Mouse (Mus musculus) liver, embryonic 15.5 days (tissue): ENCODE data around the gene Cfap77. TPM values are rescaled to one million over a fixed set of nuclear protein-coding genes. Genes with fewer than 3 reads are reported as not detected.

ENCODE experiments used
- ATAC-seq: fragments of 200-750 bp; cut with Nextera tagmentation; 2 replicates; pipeline ENCODE4 v1.8.0; 2017; ENCODE audit warnings: moderate number of reproducible peaks, mild to moderate bottlenecking, moderate library complexity; ENCODE audit not compliant: insufficient read depth
- H3K27ac ChIP-seq: fragments of 300-500 bp; sonication (generic); replicated peaks from 2 replicates; pipeline ENCODE4 v1.5.1; 2015; ENCODE audit warnings: mild to moderate bottlenecking, inconsistent platforms
- H3K27me3 ChIP-seq: fragments of 300-500 bp; sonication (generic); 2 replicates; pipeline ENCODE4 v1.6.1; 2015; ENCODE audit warnings: mild to moderate bottlenecking, inconsistent platforms
- H3K36me3 ChIP-seq: fragments of 300-500 bp; sonication (generic); replicated peaks from 2 replicates; pipeline ENCODE4 v1.6.1; 2015; ENCODE audit warnings: moderate library complexity, mild to moderate bottlenecking, inconsistent platforms
- H3K4me1 ChIP-seq: fragments of 300-500 bp; sonication (generic); replicated peaks from 2 replicates; pipeline ENCODE4 v1.6.1; 2015; ENCODE audit warnings: inconsistent platforms
- H3K4me2 ChIP-seq: fragments of 300-500 bp; sonication (generic); 2 replicates; pipeline ENCODE4 v1.6.1; 2015; ENCODE audit warnings: moderate library complexity, mild to moderate bottlenecking, inconsistent platforms
- H3K4me3 ChIP-seq: fragments of 300-500 bp; sonication (generic); replicated peaks from 2 replicates; pipeline ENCODE4 v1.5.1; 2015; ENCODE audit warnings: mild to moderate bottlenecking, inconsistent platforms
- H3K9ac ChIP-seq: fragments of 300-500 bp; sonication (generic); 2 replicates; pipeline ENCODE4 v1.6.1; 2015; ENCODE audit warnings: moderate library complexity, mild to moderate bottlenecking, inconsistent platforms
- H3K9me3 ChIP-seq: fragments of 300-500 bp; sonication (generic); replicated peaks from 2 replicates; pipeline ENCODE4 v1.6.1; 2016; ENCODE audit warnings: inconsistent platforms
- WGBS: fragments of 180-500 bp; shearing (Covaris S2); methylation state at CpG from one replicate; pipeline ENCODE4 v1.1.7; 2015; ENCODE audit warnings: mixed read lengths; ENCODE audit not compliant: insufficient replicate concordance; 5-methylcytosine and 5-hydroxymethylcytosine counted together
- polyA plus RNA-seq: library from polyadenylated mRNA; unstranded; fragments of >200 nt; fragmentation: Nextera tagmentation; extraction: Ambion mirVana; gene quantifications from 2 replicates; pipeline ENCODE4 v1.2.1, GENCODE M21; 2015

The Cfap77 gene
- polyA plus RNA-seq, 1 experiment from 2014 or later: not detected

- no peaks in the 10 kb centered on the region for H3K36me3 ChIP-seq
- H3K4me2 ChIP-seq: no peak overlapping the region
- no peaks in the 10 kb centered on the region for H3K9me3 ChIP-seq
- no peak overlapping the region for H3K9ac ChIP-seq
- H3K27ac ChIP-seq: no peak overlapping the region
- H3K4me3 ChIP-seq: no peak overlapping the region
- no peaks in the 10 kb centered on the region for H3K27me3 ChIP-seq
- no peaks in the 10 kb centered on the region for H3K4me1 ChIP-seq
- no peak for ATAC-seq
- WGBS: 76% methylated on average over 7 of the region's 7 CpGs
Observed at GRCm38 (mm10) chr2:29023001-29023400, 31.9 kb downstream of the Cfap77 start.

DNA sequence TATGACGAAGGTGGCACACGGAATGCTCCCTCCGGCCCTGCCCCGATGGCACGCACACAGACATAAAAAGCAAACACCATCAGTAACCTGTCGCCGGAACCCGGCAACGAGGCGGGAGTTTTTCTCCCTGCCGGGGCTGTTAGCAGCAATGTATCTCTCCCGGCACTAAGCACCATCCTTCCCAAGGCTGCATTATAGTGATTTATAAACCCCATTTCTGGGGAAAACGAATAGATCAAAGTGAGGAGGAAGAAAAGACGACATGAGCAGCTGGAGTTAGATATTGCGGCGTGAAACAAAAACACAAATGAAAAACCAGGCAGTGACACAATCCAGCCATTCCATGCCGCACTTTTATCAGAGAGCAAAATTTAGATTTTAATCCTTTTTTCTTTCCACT, 33.8 kb downstream of the Cfap77 start:
- Histone ChIP-seq H3K9me3 (no peaks in the 10 kb centered on the region), H3K4me3 (no peak overlapping the region), H3K4me1 (0 out of 2 replicates have a peak, but pooled peaks cover 6% of the 10 kb centered on the region), H3K27ac (no peak overlapping the region), H3K9ac (no peak overlapping the region), H3K4me2 (no peak overlapping the region), H3K36me3 (no peaks in the 10 kb centered on the region), H3K27me3 (no peaks in the 10 kb centered on the region; the same call in 1 of the 2 replicates)
- ATAC-seq: no peak
- WGBS: 67% methylated on average over 17 of the region's 17 CpGs

- Histone ChIP-seq H3K27ac (no peak overlapping the region), H3K36me3 (no peaks in the 10 kb centered on the region), H3K9me3 (no peaks in the 10 kb centered on the region), H3K4me2 (no peak overlapping the region), H3K4me1 (0 out of 2 replicates have a peak, but pooled peaks cover 6% of the 10 kb centered on the region), H3K27me3 (no peaks in the 10 kb centered on the region; the same call in 1 of the 2 replicates), H3K4me3 (no peak overlapping the region), H3K9ac (no peak overlapping the region)
- no peak for ATAC-seq
- WGBS: 15% methylated on average over 5 of the region's 5 CpGs
Observed at GRCm38 (mm10) chr2:29018680-29019079, 36.2 kb downstream of the Cfap77 start.

DNA sequence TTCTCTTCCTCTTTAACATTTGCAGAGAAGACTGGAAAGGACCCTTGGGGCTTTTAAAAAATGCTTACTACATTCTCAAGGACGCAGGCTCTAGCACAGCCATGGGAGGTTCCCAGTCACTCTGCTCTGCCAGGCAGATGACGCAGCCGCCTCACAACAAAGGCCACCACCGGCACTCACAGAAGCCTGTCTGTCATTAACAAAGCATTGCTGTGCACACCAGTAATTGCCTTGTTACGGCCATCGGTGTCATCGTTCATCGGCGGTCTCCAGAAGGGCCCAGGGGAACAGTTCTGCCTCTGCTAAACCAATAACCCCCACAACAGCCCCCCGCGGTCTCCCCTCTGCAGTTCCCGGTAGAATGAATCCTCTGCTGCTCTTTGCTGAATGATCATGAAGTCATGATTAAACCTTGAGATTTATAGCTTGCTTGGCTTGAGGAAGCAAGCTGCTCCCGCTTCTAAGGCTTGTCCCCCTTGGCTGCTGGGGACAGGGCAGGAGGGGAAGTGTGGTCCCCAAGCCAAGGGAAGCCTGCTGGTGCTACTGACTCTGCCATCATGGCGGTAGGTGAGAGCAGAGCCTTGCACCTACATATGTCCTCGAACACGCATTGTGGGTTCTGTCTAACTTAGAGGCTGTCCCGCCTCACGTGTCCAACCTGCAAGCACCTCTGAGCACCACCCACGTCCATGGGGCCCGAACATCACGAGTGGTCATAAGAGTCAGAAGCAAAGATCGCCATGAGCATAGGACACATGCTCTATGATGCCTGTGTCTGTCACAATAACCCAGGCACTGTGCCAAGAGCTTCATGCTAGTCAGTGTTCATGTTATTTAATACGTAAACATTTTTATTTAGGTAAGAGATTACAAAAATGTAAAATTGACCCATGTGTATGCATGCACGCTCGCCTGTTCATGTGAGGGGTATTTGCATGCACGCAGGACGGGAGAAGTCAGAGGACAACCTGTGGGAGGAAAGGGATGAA, 38.0 kb downstream of the Cfap77 start:
- Histone ChIP-seq H3K27me3 (no peaks in the 10 kb centered on the region; the same call in 1 of the 2 replicates), H3K4me1 (0 out of 2 replicates have a peak, but pooled peaks cover 6% of the 10 kb centered on the region), H3K9ac (no peak overlapping the region), H3K36me3 (no peaks in the 10 kb centered on the region), H3K27ac (no peak overlapping the region), H3K9me3 (no peaks in the 10 kb centered on the region), H3K4me2 (no peak overlapping the region), H3K4me3 (no peak overlapping the region)
- ATAC-seq: no peak
- 49% methylated on average over 27 of the region's 27 CpGs for WGBS

GRCm38 (mm10) chr2:29012523-29012922, 42.3 kb downstream of the Cfap77 start:
- 0 out of 2 replicates have a peak, but pooled peaks cover 6% of the 10 kb centered on the region for H3K4me1 ChIP-seq
- no peak overlapping the region for H3K4me2 ChIP-seq
- no peaks in the 10 kb centered on the region; the same call in 1 of the 2 replicates for H3K27me3 ChIP-seq
- no peak overlapping the region for H3K4me3 ChIP-seq
- no peak overlapping the region for H3K27ac ChIP-seq
- no peak overlapping the region for H3K9ac ChIP-seq
- 45% methylated on average over 5 of the region's 5 CpGs for WGBS
- H3K36me3 ChIP-seq: no peaks in the 10 kb centered on the region
- H3K9me3 ChIP-seq: no peaks in the 10 kb centered on the region
- ATAC-seq: no peak

GRCm38 (mm10) chr2:29007656-29008055, 47.2 kb downstream of the Cfap77 start:
- 0 out of 2 replicates have a peak, but pooled peaks have one; percentile 31 for ATAC-seq
- Histone ChIP-seq H3K27ac (no peak overlapping the region), H3K4me3 (no peak overlapping the region), H3K27me3 (no peaks in the 10 kb centered on the region), H3K9me3 (no peaks in the 10 kb centered on the region), H3K4me1 (no peaks in the 10 kb centered on the region; the same call in 1 of the 2 replicates), H3K4me2 (no peak overlapping the region), H3K9ac (no peak overlapping the region), H3K36me3 (no peaks in the 10 kb centered on the region)
- WGBS: 47% methylated on average over 6 of the region's 6 CpGs

GRCm38 (mm10) chr2:29006455-29007034, 48.3 kb downstream of the Cfap77 start:
- WGBS: 70% methylated on average over 13 of the region's 13 CpGs
- no peak overlapping the region for H3K4me2 ChIP-seq
- no peak overlapping the region for H3K4me3 ChIP-seq
- no peak overlapping the region for H3K27ac ChIP-seq
- H3K36me3 ChIP-seq: no peaks in the 10 kb centered on the region
- no peaks in the 10 kb centered on the region for H3K27me3 ChIP-seq
- ATAC-seq: no peak
- H3K9ac ChIP-seq: no peak overlapping the region
- H3K4me1 ChIP-seq: no peaks in the 10 kb centered on the region; the same call in 1 of the 2 replicates
- H3K9me3 ChIP-seq: no peaks in the 10 kb centered on the region

GRCm38 (mm10) chr2:29004037-29004436, 50.8 kb downstream of the Cfap77 start:
- Histone ChIP-seq H3K27me3 (no peaks in the 10 kb centered on the region), H3K4me2 (no peak overlapping the region), H3K9me3 (no peaks in the 10 kb centered on the region), H3K4me1 (no peaks in the 10 kb centered on the region; the same call in 1 of the 2 replicates), H3K36me3 (no peaks in the 10 kb centered on the region), H3K4me3 (no peak overlapping the region), H3K27ac (no peak overlapping the region), H3K9ac (no peak overlapping the region)
- no peak for ATAC-seq
- 36% methylated on average over 9 of the region's 9 CpGs for WGBS

DNA sequence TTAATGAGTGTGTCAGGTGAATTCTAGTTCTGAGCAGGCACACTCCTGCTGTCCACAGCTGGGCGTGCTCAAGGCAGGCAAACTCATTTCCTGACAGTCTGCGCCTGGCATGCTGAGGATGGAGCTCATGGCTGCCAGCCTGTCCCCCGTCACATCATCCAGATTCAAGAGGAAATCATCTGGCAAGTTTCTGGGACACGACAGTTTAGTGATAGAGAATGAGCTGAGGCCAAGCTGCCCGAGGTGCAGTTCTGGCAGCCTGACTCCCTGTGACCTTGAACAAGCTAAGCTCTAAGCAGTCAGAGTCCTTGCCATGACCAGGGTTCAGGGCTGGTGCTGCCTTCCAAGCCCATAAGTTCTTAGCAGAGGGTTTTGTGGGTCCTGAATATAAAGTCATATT, 56.6 kb downstream of the Cfap77 start:
- no peak overlapping the region for H3K4me2 ChIP-seq
- H3K27ac ChIP-seq: no peak overlapping the region
- no peaks in the 10 kb centered on the region for H3K27me3 ChIP-seq
- H3K36me3 ChIP-seq: no peaks in the 10 kb centered on the region
- H3K4me3 ChIP-seq: no peak overlapping the region
- H3K4me1 ChIP-seq: no peaks in the 10 kb centered on the region
- ATAC-seq: no peak
- H3K9me3 ChIP-seq: no peaks in the 10 kb centered on the region
- H3K9ac ChIP-seq: no peak overlapping the region
- 52% methylated on average over 5 of the region's 5 CpGs for WGBS

GRCm38 (mm10) chr2:28997161-28997834, 57.6 kb downstream of the Cfap77 start:
- ATAC-seq: no peak
- Histone ChIP-seq H3K4me1 (no peaks in the 10 kb centered on the region), H3K27ac (no peak overlapping the region), H3K27me3 (no peaks in the 10 kb centered on the region), H3K36me3 (no peaks in the 10 kb centered on the region), H3K4me2 (no peak overlapping the region), H3K9me3 (no peaks in the 10 kb centered on the region), H3K4me3 (no peak overlapping the region), H3K9ac (no peak overlapping the region)
- WGBS: 71% methylated on average over 14 of the region's 14 CpGs

DNA sequence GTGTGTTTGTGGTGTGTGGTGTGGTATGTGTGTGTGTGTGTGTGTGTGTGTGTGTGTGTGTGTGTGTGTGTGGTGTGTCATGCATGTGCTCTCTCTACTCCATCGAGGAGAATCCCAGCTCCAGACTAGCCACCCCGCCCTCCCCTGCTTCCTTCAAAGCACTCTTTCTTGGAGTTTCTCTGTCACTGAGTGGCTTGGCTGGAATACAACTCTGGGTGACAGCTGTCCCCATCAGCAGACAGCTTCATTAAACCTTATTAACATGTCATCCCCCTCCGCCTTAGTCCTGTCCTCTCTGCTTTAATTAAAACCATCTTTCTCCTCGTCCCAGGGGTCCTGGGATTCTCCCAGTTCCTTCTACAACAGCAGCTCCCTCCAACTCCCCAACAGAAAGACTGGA, 59.4 kb downstream of the Cfap77 start:
- no peaks in the 10 kb centered on the region for H3K9me3 ChIP-seq
- no peak for ATAC-seq
- WGBS: 53% methylated on average over 3 of the region's 4 CpGs
- no peaks in the 10 kb centered on the region for H3K36me3 ChIP-seq
- no peak overlapping the region for H3K9ac ChIP-seq
- H3K4me2 ChIP-seq: no peak overlapping the region
- H3K27me3 ChIP-seq: no peaks in the 10 kb centered on the region
- H3K4me1 ChIP-seq: no peaks in the 10 kb centered on the region
- H3K27ac ChIP-seq: no peak overlapping the region
- H3K4me3 ChIP-seq: no peak overlapping the region
